ENCODE assay signal across 8 mouse cellular contexts in genomic region chr17:46253452-46254084, GRCm38 (mm10). TPM values are rescaled to one million over a fixed set of nuclear protein-coding genes. Genes with fewer than 3 reads are reported as not detected.
DNase-seq lines count a peak whose midpoint lies in the region; TF ChIP-seq lines count a peak whose summit lies in the region.

Gene Lrrc73, plus strand, starts transcription at chr17:46253531.

- H3K27ac ChIP-seq in cortical plate, adult 2 months (ENCODE audit: insufficient read depth, low read length): no peak within 1 kb of the TSS

- peak within 1 kb of the TSS; percentile 78 for H3K4me3 ChIP-seq in cortical plate, adult 2 months (ENCODE audit: insufficient read depth, low read length)
- H3K4me3 ChIP-seq in megakaryocyte, embryonic 14.5 days (replicated peaks): peak within 1 kb of the TSS; percentile 92

- H3K27me3 ChIP-seq in megakaryocyte, embryonic 14.5 days (replicated peaks): peaks cover 23% of the 10 kb centered on the region

- TF ChIP-seq POLR2A in cortical plate, adult 2 months (IDR thresholded peaks at IDR 0.05; ENCODE audit: extremely low read depth, insufficient read depth, low read length): peak; percentile 76

- DNase-seq in adipocyte (ENCODE audit: low spot score): peak; percentile 80
- DNase-seq in gastrocnemius, adult 8-10 months (ENCODE audit: low spot score in 2 of 2): peak; percentile 82 to 83
- peak; percentile 93 for DNase-seq in induced T-regulatory cell, adult 2 months (ENCODE audit: low read depth)
- peak; percentile 82 to 93 for DNase-seq in left cerebral cortex, adult 9 months (ENCODE audit: low spot score in 2 of 2)
- peak; percentile 94 to 97 for DNase-seq in right cerebral cortex, adult 2 months (ENCODE audit: low spot score in 2 of 2)
- peak; percentile 67 for DNase-seq in urinary bladder, postnatal 10 days (ENCODE audit: low spot score)

- peaks cover 64% of the 10 kb centered on the region for H3K36me3 ChIP-seq in megakaryocyte, embryonic 14.5 days (replicated peaks; ENCODE audit: low read length)

- no peak for TF ChIP-seq CTCF in cortical plate, adult 2 months (IDR thresholded peaks at IDR 0.05; ENCODE audit: extremely low read depth, insufficient read depth, low read length)

- H3K9me3 ChIP-seq in megakaryocyte, embryonic 14.5 days: no peaks in the 10 kb centered on the region

- H3K4me1 ChIP-seq in cortical plate, adult 2 months (ENCODE audit: control insufficient read depth, insufficient read depth, low read length): peaks cover 4% of the 10 kb centered on the region
- H3K4me1 ChIP-seq in megakaryocyte, embryonic 14.5 days: peaks cover 57% of the 10 kb centered on the region

RNA-seq across cellular contexts. Expression of gene Lrrc73, which starts in this region (rescaled TPM):
- polyA plus RNA-seq in cortical plate, adult 2 months (2012; rRNA removed): 68.4 and 70.5 TPM in 2 replicates
- total RNA-seq in gastrocnemius, adult 8-10 months (2022): not detected
- 3.6 and 5.3 TPM in 2 replicates for polyA plus RNA-seq in megakaryocyte, embryonic 14.5 days (2012; ENCODE audit: insufficient read depth, low replicate concordance)

Comparison
In these comparisons a context has a peak if more than half of its experiments do, and no peak if none do; other contexts are left out.
1. RNA of gene Lrrc73 (polyA plus RNA-seq): 68.4 to 70.5 TPM in cortical plate, adult 2 months; 3.6 to 5.3 TPM in megakaryocyte, embryonic 14.5 days; every median in the first group is over 10 times any median in the second.
2. Peak in DNase-seq in gastrocnemius, adult 8-10 months; RNA of the gene not detected or under 1 TPM.
3. Peak in every context shown above with its lines, with median percentiles within 50 percentile points of each other: DNase-seq.